Mouse (Mus musculus): ENCODE measurements around the gene Colgalt2.

GRCm38 (mm10) chr1:152368311-152369088 lies 31.1 kb upstream of the Colgalt2 start:
- no peak for TF ChIP-seq TAL1 (IDR thresholded peaks at IDR 0.05; ENCODE audit: low read length)
- TF ChIP-seq GATA1 (IDR thresholded peaks at IDR 0.05; ENCODE audit: low read length), result no peak
